Mouse (Mus musculus) neural tube, embryonic 11.5 days (tissue): Measurements from ENCODE around the gene Gm4491. TPM values are rescaled to one million over a fixed set of nuclear protein-coding genes. Genes with fewer than 3 reads are reported as not detected.
"Not testable (repeated sequence)": the region's sequence is repeated elsewhere in the genome, so short reads cannot be mapped to it uniquely, and the experiment has no call there.

ENCODE experiments used
- ATAC-seq: fragments of 200-750 bp; cut with Nextera tagmentation; 2 replicates; pipeline ENCODE4 v1.8.0; 2017; ENCODE audit warnings: moderate number of reproducible peaks, mild to moderate bottlenecking, moderate TSS enrichment, moderate library complexity; ENCODE audit not compliant: insufficient read depth, low FRiP score, low TSS enrichment
- DNase-seq: peaks from one replicate; pipeline ENCODE4 v3.0.0-alpha.2; 2015; ENCODE audit warnings: low spot score
- H3K27ac ChIP-seq: fragments of 300-500 bp; sonication (generic); 2 replicates; pipeline ENCODE4 v1.5.1; 2014; ENCODE audit warnings: low read depth, mild to moderate bottlenecking, low read length
- H3K27me3 ChIP-seq: fragments of 300-500 bp; sonication (generic); 2 replicates; pipeline ENCODE4 v1.6.1; 2014; ENCODE audit warnings: mild to moderate bottlenecking, low read length, mixed read lengths; ENCODE audit not compliant: control insufficient read depth, insufficient read depth
- H3K36me3 ChIP-seq: fragments of 300-500 bp; sonication (generic); 2 replicates; pipeline ENCODE4 v1.6.1; 2014; ENCODE audit warnings: mild to moderate bottlenecking, low read length, moderate library complexity, mixed read lengths; ENCODE audit not compliant: control insufficient read depth, insufficient read depth
- H3K4me1 ChIP-seq: fragments of 300-500 bp; sonication (generic); 2 replicates; pipeline ENCODE4 v1.6.1; 2014; ENCODE audit warnings: low read length, mixed read lengths; ENCODE audit not compliant: control insufficient read depth, insufficient read depth
- H3K4me2 ChIP-seq: fragments of 300-500 bp; sonication (generic); 2 replicates; pipeline ENCODE4 v1.6.1; 2014; ENCODE audit warnings: low read depth, mild to moderate bottlenecking, moderate library complexity
- H3K4me3 ChIP-seq: fragments of 300-500 bp; sonication (generic); 2 replicates; pipeline ENCODE4 v1.5.1; 2014; ENCODE audit warnings: low read depth, low read length
- H3K9ac ChIP-seq: fragments of 300-500 bp; sonication (generic); 2 replicates; pipeline ENCODE4 v1.6.1; 2014; ENCODE audit warnings: mild to moderate bottlenecking, low read length
- H3K9me3 ChIP-seq: fragments of 300-500 bp; sonication (generic); 2 replicates; pipeline ENCODE4 v1.6.1; 2016; ENCODE audit warnings: low read length; ENCODE audit not compliant: control insufficient read depth
- WGBS: fragments of 180-500 bp; shearing (Covaris S2); extraction: QIAGEN DNeasy Blood & Tissue Kit; methylation state at CpG from one replicate; pipeline ENCODE4 v1.1.7; 2014; 5-methylcytosine and 5-hydroxymethylcytosine counted together
- polyA plus RNA-seq: library from polyadenylated mRNA; unstranded; fragments of >200 nt; fragmentation: Nextera tagmentation; extraction: Ambion mirVana; gene quantifications from 2 replicates; pipeline ENCODE4 v1.2.1, GENCODE M21; 2014

Gene Gm4491
- polyA plus RNA-seq, 1 experiment from 2014 or later, result not detected

DNA sequence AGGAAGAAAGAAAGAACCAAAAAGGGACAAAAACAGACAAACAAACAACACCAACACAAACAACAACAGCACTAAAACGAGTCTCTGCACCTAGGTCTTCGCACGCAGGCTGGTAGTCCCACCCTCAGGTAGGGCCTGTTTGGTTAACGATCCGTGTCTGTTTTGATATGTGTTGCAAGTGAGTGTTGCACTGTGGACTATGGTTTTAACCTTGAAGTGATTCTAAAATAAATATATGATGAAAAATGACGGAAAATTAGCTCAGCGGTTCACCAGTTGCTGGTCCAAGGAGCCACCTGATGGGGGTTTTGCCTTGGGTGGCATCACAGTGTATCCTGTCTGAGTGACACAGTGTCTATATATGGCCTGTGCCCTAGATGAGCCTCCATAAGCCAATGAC is 14.1 kb downstream of the Gm4491 start:
- H3K4me1 ChIP-seq, result 0 out of 2 replicates have a peak, but pooled peaks cover 2% of the 10 kb centered on the region
- H3K36me3 ChIP-seq, result no peaks in the 10 kb centered on the region
- no peak overlapping the region for H3K4me3 ChIP-seq
- WGBS, result 91% methylated on average over 7 of the region's 7 CpGs
- H3K9me3 ChIP-seq, result no peaks in the 10 kb centered on the region
- DNase-seq (no peak), ATAC-seq (no peak)
- H3K9ac ChIP-seq, result no peak overlapping the region
- peaks cover 44% of the 10 kb centered on the region for H3K27me3 ChIP-seq
- H3K4me2 ChIP-seq, result no peak overlapping the region
- H3K27ac ChIP-seq, result no peak overlapping the region

DNA sequence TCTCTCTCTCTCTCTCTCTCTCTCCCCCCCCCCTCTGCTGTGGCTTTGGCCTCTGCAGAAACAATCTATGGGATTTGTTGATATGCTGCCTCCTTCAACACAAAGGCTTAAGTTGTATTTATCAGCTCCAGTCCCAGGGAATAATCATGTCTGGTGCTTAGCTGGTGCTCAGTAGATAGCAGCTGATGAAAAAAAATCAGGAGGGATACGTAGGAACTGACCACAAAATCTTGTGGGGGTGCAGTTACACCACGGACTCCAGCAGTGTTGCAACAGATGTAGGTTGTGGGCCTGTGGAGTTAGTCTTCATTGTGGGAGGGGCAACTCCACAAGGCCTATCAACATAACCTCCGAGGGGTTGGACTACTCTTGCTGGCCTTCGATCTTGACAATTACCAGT is 19.8 kb downstream of the Gm4491 start:
- ATAC-seq (no peak), DNase-seq (no peak)
- Histone ChIP-seq H3K4me2 (no peak overlapping the region), H3K4me1 (no peaks in the 10 kb centered on the region), H3K27me3 (no peaks in the 10 kb centered on the region), H3K9me3 (no peaks in the 10 kb centered on the region), H3K9ac (no peak overlapping the region), H3K4me3 (no peak overlapping the region), H3K27ac (no peak overlapping the region), H3K36me3 (no peaks in the 10 kb centered on the region)
- WGBS, result 73% methylated on average over 4 of the region's 4 CpGs

DNA sequence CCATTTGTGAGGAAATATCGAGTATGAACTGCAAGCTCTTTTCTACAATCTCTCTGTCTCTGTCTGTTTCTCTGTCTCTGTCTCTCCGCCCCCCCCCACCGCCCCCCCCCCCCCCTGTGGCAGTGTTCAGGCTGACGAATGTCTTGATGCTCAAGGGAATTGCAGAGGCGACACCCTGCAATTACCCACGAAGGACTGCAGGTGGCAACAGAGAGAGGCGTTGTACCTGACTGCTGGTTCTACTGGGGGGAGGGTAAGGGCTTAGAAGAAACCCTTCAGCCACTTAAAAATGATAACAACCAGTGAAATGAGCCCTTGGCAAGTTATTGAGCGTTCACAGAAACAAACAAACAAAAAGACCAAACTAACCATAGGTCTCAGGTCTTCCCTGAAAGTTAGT is 22.7 kb downstream of the Gm4491 start:
- DNase-seq (peak; percentile 35), ATAC-seq (no peak)
- H3K9me3 ChIP-seq, result no peaks in the 10 kb centered on the region
- H3K9ac ChIP-seq, result no peak overlapping the region
- WGBS, result 12% methylated on average over 7 of the region's 8 CpGs
- H3K27me3 ChIP-seq, result no peaks in the 10 kb centered on the region
- H3K36me3 ChIP-seq, result no peaks in the 10 kb centered on the region
- no peak overlapping the region for H3K4me3 ChIP-seq
- H3K27ac ChIP-seq, result no peak overlapping the region
- H3K4me2 ChIP-seq, result no peak overlapping the region
- H3K4me1 ChIP-seq, result no peaks in the 10 kb centered on the region

DNA sequence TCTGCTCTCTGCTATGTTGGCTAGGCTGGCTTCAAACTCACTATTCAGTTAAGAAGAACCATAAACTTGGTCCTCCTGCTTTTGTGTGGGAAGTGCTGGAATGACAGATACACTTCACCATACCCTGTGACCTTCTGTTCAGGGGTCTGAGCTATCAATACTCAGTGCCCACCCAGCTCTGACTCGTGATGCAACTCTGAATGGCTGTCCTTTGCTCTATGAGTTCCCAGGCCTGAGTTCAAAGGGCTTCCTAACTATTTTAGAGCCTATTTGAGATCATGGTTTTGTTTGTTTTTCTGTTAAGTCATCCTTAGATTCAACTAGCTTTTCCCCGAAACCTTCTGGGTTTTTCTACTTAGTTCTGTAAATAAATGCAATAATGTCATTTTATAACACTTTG is 25.7 kb downstream of the Gm4491 start:
- no peaks in the 10 kb centered on the region for H3K36me3 ChIP-seq
- no peak overlapping the region for H3K9ac ChIP-seq
- no peaks in the 10 kb centered on the region for H3K4me1 ChIP-seq
- H3K4me2 ChIP-seq, result no peak overlapping the region
- H3K4me3 ChIP-seq, result no peak overlapping the region
- H3K27me3 ChIP-seq, result no peaks in the 10 kb centered on the region
- no peaks in the 10 kb centered on the region for H3K9me3 ChIP-seq
- H3K27ac ChIP-seq, result no peak overlapping the region
- WGBS, result 48% methylated on average over 2 of the region's 2 CpGs
- ATAC-seq (no peak), DNase-seq (no peak)

DNA sequence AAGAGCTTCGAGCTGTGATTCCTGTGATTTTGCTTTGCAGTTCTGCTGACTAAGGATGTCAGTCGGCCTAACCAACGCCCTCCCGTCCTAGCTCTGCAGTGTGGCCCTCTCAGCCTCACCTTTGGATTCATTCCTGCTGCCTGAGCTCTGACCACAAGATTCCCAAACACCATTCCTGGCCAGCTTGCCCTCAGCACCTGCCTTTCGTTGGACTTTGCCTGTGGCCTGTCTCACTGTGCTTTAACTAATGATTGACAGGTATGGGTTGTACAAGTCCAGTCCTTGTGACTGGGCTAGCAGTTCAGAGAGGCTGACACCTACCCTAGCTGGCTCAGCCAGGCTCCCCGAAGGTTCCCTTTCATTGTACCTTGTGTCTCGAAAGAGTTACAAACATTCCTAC is 26.6 kb downstream of the Gm4491 start:
- no peaks in the 10 kb centered on the region for H3K36me3 ChIP-seq
- H3K4me3 ChIP-seq, result no peak overlapping the region
- H3K9me3 ChIP-seq, result no peaks in the 10 kb centered on the region
- H3K27me3 ChIP-seq, result no peaks in the 10 kb centered on the region
- DNase-seq (no peak), ATAC-seq (no peak)
- 91% methylated on average over 7 of the region's 7 CpGs for WGBS
- H3K4me2 ChIP-seq, result no peak overlapping the region
- no peak overlapping the region for H3K27ac ChIP-seq
- H3K4me1 ChIP-seq, result no peaks in the 10 kb centered on the region
- H3K9ac ChIP-seq, result no peak overlapping the region

DNA sequence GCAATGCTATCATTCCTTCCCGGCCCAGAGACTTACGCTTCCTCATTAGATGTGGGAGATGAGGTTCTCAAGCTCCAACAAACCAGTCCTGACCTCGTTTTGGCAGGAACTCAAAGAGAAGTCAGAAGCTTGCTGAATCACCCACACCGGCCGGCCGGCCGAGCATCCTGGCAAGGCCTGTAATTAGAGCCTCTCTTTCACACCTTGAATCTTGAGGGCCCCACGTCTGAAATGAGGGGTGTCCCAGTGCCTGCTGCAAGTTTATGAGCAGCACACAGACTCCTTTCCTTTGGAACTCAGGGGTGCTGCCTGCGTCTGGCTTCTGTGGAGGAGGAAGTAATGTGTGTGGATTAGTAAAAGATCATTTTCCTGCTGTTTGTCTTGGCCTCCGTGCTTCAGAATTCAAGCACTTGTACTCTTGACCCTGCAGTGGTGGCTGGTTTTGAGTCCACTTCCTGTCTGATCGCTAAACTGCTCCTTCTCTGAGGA is 31.5 kb downstream of the Gm4491 start:
- H3K4me1 ChIP-seq, result no peaks in the 10 kb centered on the region
- H3K27ac ChIP-seq, result no peak overlapping the region
- H3K4me2 ChIP-seq, result no peak overlapping the region
- ATAC-seq (no peak), DNase-seq (no peak)
- H3K27me3 ChIP-seq, result no peaks in the 10 kb centered on the region
- no peak overlapping the region for H3K4me3 ChIP-seq
- no peak overlapping the region for H3K9ac ChIP-seq
- 53% methylated on average over 11 of the region's 11 CpGs for WGBS
- H3K36me3 ChIP-seq, result no peaks in the 10 kb centered on the region
- H3K9me3 ChIP-seq, result no peaks in the 10 kb centered on the region

DNA sequence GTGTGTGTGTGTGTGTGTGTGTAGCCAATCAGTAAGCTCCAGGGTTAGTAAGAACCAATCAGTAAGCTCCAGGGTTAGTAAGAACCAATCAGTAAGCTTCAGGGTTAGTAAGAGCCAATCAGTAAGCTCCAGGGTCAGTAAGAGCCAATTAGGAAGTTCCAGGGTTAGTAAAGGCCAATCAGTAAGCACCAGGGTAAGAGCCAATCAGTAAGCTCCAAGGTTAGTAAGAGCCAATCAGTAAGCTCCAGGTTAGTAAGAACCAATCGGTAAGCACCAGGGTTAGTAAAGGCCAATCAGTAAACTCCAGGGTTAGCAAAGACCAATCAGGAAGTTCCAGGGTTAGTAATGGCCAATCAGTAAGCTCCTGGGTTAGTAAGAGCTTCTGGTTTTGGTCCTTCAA is 32.8 kb downstream of the Gm4491 start:
- H3K27me3 ChIP-seq, result no peaks in the 10 kb centered on the region
- H3K36me3 ChIP-seq, result no peaks in the 10 kb centered on the region
- no peak overlapping the region for H3K27ac ChIP-seq
- H3K4me2 ChIP-seq, result no peak overlapping the region
- ATAC-seq (no peak), DNase-seq (no peak)
- H3K9ac ChIP-seq, result no peak overlapping the region
- WGBS, result 96% methylated on average over 1 of the region's 1 CpGs
- no peak overlapping the region for H3K4me3 ChIP-seq
- no peaks in the 10 kb centered on the region for H3K4me1 ChIP-seq
- no peaks in the 10 kb centered on the region for H3K9me3 ChIP-seq

DNA sequence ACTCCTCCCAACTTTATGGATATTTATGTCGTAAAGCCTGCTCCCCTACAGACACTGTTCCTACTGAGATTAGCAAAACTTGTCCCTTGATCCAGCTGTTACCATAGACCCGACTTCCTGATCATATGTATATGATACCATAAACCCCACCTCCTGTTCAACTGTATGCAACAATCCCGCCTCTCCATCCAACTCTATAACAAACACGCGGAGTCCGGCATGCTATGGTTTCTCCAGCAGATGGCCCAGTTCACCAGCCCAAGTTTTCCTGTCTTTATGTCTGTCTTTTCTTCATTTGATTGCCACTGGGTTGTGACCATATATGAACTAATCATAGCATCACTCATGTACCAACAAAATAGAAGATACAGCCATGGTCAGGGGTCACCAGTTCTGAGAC is 40.1 kb downstream of the Gm4491 start:
- H3K27me3 ChIP-seq, result no peaks in the 10 kb centered on the region
- H3K4me1 ChIP-seq, result no peaks in the 10 kb centered on the region
- H3K4me2 ChIP-seq, result no peak overlapping the region
- H3K27ac ChIP-seq, result no peak overlapping the region
- no peak overlapping the region for H3K9ac ChIP-seq
- no peak for DNase-seq
- H3K36me3 ChIP-seq, result no peaks in the 10 kb centered on the region
- ATAC-seq, result no peak
- no peaks in the 10 kb centered on the region for H3K9me3 ChIP-seq
- WGBS, result 89% methylated on average over 6 of the region's 6 CpGs
- H3K4me3 ChIP-seq, result no peak overlapping the region

DNA sequence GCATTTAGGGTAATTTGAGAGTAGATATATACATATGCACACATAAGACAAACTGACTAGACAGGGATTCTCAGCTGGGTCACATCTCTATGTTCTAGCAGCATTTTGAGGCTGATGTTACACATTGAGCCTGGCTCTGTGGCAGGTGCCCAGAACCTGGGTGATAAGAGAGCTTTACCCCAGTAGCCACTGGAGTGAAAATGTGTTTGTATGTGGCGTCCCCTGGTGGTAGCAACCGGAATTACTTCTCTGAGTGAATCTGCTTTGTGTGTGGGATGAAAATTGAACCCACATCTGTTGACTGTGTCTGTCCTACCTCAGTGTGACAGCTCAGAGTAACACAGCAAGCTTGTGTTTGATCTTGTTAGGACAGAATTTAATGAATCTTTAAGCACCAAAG is 45.8 kb downstream of the Gm4491 start:
- H3K27ac ChIP-seq, H3K4me2 ChIP-seq, H3K27me3 ChIP-seq, H3K4me3 ChIP-seq, H3K9me3 ChIP-seq, H3K4me1 ChIP-seq, H3K9ac ChIP-seq, ATAC-seq, H3K36me3 ChIP-seq: not testable (repeated sequence)
- WGBS, result 0% methylated on average over 2 of the region's 2 CpGs
- DNase-seq, result peak; percentile 46
